In the genomic region with DNA sequence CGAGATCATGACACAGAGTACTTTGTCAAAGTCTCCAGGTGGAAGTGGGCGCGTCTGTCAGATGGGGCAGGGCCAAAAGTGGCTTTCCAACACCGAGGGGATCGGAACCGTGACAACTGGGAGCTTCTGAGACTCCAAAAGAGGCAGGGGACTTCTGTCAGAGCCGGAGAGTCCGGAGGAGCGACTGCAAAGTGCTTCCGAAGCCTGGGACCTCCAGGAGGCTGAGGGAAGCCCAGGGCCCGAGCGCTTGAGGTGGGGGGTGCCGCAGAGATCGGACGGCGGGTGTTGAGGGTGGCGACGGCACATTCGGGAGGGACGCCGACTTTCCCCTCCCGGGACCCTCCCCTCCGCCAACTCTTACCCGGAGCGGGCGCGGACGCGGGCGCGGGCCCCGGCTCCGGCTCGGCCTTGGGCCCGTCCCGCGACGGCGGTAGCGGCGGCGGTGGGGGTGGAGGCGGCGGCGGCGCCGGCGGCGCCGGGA, we compare ENCODE assay signal across 8 mouse cellular contexts. TPM values are rescaled to one million over a fixed set of nuclear protein-coding genes. Genes with fewer than 3 reads are reported as not detected.
DNase-seq lines count a peak whose midpoint lies in the region; ATAC-seq and TF ChIP-seq lines count a peak whose summit lies in the region.

No protein-coding gene starts in this region.

- under 1% methylated on average over 36 of the region's 50 CpGs for WGBS in cerebellum, adult 2 months
- 2% methylated on average over 39 of the region's 50 CpGs for WGBS in thymus, adult 2 months
- under 1% methylated on average over 22 of the region's 50 CpGs for WGBS in hindbrain, embryonic 14.5 days

- H3K4me2 ChIP-seq in hindbrain, embryonic 14.5 days (replicated peaks): peak overlapping the region; percentile 56

- H3K27me3 ChIP-seq in cerebellum, adult 2 months (ENCODE audit: control insufficient read depth, insufficient read depth, low read length): no peaks in the 10 kb centered on the region
- no peaks in the 10 kb centered on the region for H3K27me3 ChIP-seq in thymus, adult 2 months (ENCODE audit: control insufficient read depth, insufficient read depth, low read length)
- no peaks in the 10 kb centered on the region for H3K27me3 ChIP-seq in hindbrain, embryonic 14.5 days (ENCODE audit: control insufficient read depth, insufficient read depth, low read length)

- peak overlapping the region; percentile 67 for H3K4me3 ChIP-seq in cerebellum, adult 2 months (replicated peaks; ENCODE audit: insufficient read depth, low read depth, low read length)
- peak overlapping the region; percentile 92 for H3K4me3 ChIP-seq in thymus, adult 2 months (ENCODE audit: control insufficient read depth, insufficient read depth, low read length)
- peak overlapping the region; percentile 90 for H3K4me3 ChIP-seq in hindbrain, embryonic 14.5 days (replicated peaks; ENCODE audit: low read length)

- TF ChIP-seq CTCF in cerebellum, adult 2 months (IDR thresholded peaks at IDR 0.05; ENCODE audit: borderline replicate concordance, insufficient read depth, low read depth, low read length): no peak
- TF ChIP-seq CTCF in thymus, adult 2 months (IDR thresholded peaks at IDR 0.05; ENCODE audit: borderline replicate concordance, control insufficient read depth, extremely low read depth, insufficient read depth, low read length, poor library complexity): peak; percentile 29; the same call in 1 of the 2 replicates

- H3K9me3 ChIP-seq in hindbrain, embryonic 14.5 days (ENCODE audit: control insufficient read depth, low read length): no peaks in the 10 kb centered on the region

- no peak for TF ChIP-seq POLR2A in cerebellum, adult 2 months (IDR thresholded peaks at IDR 0.05; ENCODE audit: borderline replicate concordance, insufficient read depth, low read length)
- TF ChIP-seq POLR2A in thymus, adult 2 months (IDR thresholded peaks at IDR 0.05; ENCODE audit: control insufficient read depth, extremely low read depth, insufficient read depth, low read length, poor library complexity): no peak

- H3K27ac ChIP-seq in cerebellum, adult 2 months (ENCODE audit: insufficient read depth, low read length): no peak overlapping the region
- H3K27ac ChIP-seq in thymus, adult 2 months (ENCODE audit: control insufficient read depth, insufficient read depth, low read length): no peak overlapping the region
- peak overlapping the region; percentile 80 for H3K27ac ChIP-seq in hindbrain, embryonic 14.5 days

- H3K4me1 ChIP-seq in cerebellum, adult 2 months (ENCODE audit: control insufficient read depth, insufficient read depth, low read length): peaks cover 10% of the 10 kb centered on the region; the same call in 1 of the 2 replicates
- peaks cover 11% of the 10 kb centered on the region for H3K4me1 ChIP-seq in thymus, adult 2 months (replicated peaks; ENCODE audit: control insufficient read depth, insufficient read depth, low read length)
- peaks cover 13% of the 10 kb centered on the region for H3K4me1 ChIP-seq in hindbrain, embryonic 14.5 days (replicated peaks; ENCODE audit: control insufficient read depth, insufficient read depth, low read length)

- H3K9ac ChIP-seq in hindbrain, embryonic 14.5 days: peak overlapping the region; percentile 94

- peaks cover 17% of the 10 kb centered on the region for H3K36me3 ChIP-seq in thymus, adult 2 months (ENCODE audit: control insufficient read depth, insufficient read depth, low read length)
- H3K36me3 ChIP-seq in hindbrain, embryonic 14.5 days (replicated peaks; ENCODE audit: control insufficient read depth, insufficient read depth): peaks cover 56% of the 10 kb centered on the region

- ATAC-seq in hindbrain, embryonic 14.5 days (ENCODE audit: low FRiP score): peak; percentile 57
- ATAC-seq in megakaryocyte progenitor cell, adult 5-6 weeks (replicated peaks; ENCODE audit: poor library complexity): peak; percentile 27

- no peak for DNase-seq in cerebellum, adult 2 months
- DNase-seq in cerebellum, postnatal 4 days (ENCODE audit: low spot score in 2 of 2): no peak
- peak; percentile 31 for DNase-seq in thymus, adult 2 months
- no peak for DNase-seq in thymus, adult 18-20 months
- DNase-seq in hindbrain, embryonic 14.5 days (ENCODE audit: low spot score): peak; percentile 25
- DNase-seq in thymus, postnatal 4 days: peak; percentile 55
- DNase-seq in right cerebral cortex, postnatal 14 days: no peak

RNA-seq across cellular contexts. Expression of a gene that starts 13.5 kb away (rescaled TPM):
- 279 and 287 TPM in 2 replicates for polyA plus RNA-seq in cerebellum, adult 2 months (2012; rRNA removed)
- polyA plus RNA-seq in thymus, adult 2 months (2012; rRNA removed): 191 and 196 TPM in 2 replicates
- polyA plus RNA-seq in hindbrain, embryonic 14.5 days (2014; fragmentation: Nextera tagmentation; extraction: Ambion mirVana): 111 and 121 TPM in 2 replicates
- 50.1 and 53.2 TPM in 2 replicates for total RNA-seq in megakaryocyte progenitor cell, adult 5-6 weeks (2015)
- 55.8 and 59.4 TPM in 2 replicates for total RNA-seq in megakaryocyte progenitor cell, adult 5-6 weeks (2017)

RNA-seq across cellular contexts. Expression of a gene that starts 25.4 kb away (rescaled TPM):
- 48.5 and 51.2 TPM in 2 replicates for polyA plus RNA-seq in cerebellum, adult 2 months (2012; rRNA removed)
- polyA plus RNA-seq in thymus, adult 2 months (2012; rRNA removed): 57.1 and 71.0 TPM in 2 replicates
- polyA plus RNA-seq in hindbrain, embryonic 14.5 days (2014; fragmentation: Nextera tagmentation; extraction: Ambion mirVana): 45.9 and 47.5 TPM in 2 replicates
- total RNA-seq in megakaryocyte progenitor cell, adult 5-6 weeks (2015): 31.1 and 35.7 TPM in 2 replicates
- 4.0 and 5.1 TPM in 2 replicates for total RNA-seq in megakaryocyte progenitor cell, adult 5-6 weeks (2017)

RNA-seq across cellular contexts. Expression of a gene that starts 39.5 kb away (rescaled TPM):
- polyA plus RNA-seq in cerebellum, adult 2 months (2012; rRNA removed): 0.92 and 1.2 TPM in 2 replicates
- polyA plus RNA-seq in thymus, adult 2 months (2012; rRNA removed): 541 and 555 TPM in 2 replicates
- 0.62 and 0.80 TPM in 2 replicates for polyA plus RNA-seq in hindbrain, embryonic 14.5 days (2014; fragmentation: Nextera tagmentation; extraction: Ambion mirVana)
- total RNA-seq in megakaryocyte progenitor cell, adult 5-6 weeks (2015): 48.0 and 53.2 TPM in 2 replicates
- total RNA-seq in megakaryocyte progenitor cell, adult 5-6 weeks (2017): 21.5 and 26.3 TPM in 2 replicates

RNA-seq across cellular contexts. Expression of a gene that starts 42.8 kb away (rescaled TPM):
- polyA plus RNA-seq in cerebellum, adult 2 months (2012; rRNA removed): 117 and 127 TPM in 2 replicates
- polyA plus RNA-seq in thymus, adult 2 months (2012; rRNA removed): 169 and 177 TPM in 2 replicates
- polyA plus RNA-seq in hindbrain, embryonic 14.5 days (2014; fragmentation: Nextera tagmentation; extraction: Ambion mirVana): 41.8 and 46.2 TPM in 2 replicates
- 64.1 and 76.7 TPM in 2 replicates for total RNA-seq in megakaryocyte progenitor cell, adult 5-6 weeks (2015)
- total RNA-seq in megakaryocyte progenitor cell, adult 5-6 weeks (2017): 116 and 161 TPM in 2 replicates

Comparison
In these comparisons a context has a peak if more than half of its experiments do, and no peak if none do; other contexts are left out.
1. DNase-seq: peak in thymus, adult 2 months (single experiment), hindbrain, embryonic 14.5 days (single experiment) and thymus, postnatal 4 days (single experiment); none in cerebellum, adult 2 months (0 of 2), cerebellum, postnatal 4 days (0 of 2), thymus, adult 18-20 months (0 of 2) and right cerebral cortex, postnatal 14 days (single experiment).
2. RNA of a gene that starts 39.5 kb away (polyA plus RNA-seq): 541 to 555 TPM in thymus, adult 2 months; 0.92 to 1.2 TPM in cerebellum, adult 2 months and 0.62 to 0.80 TPM in hindbrain, embryonic 14.5 days; every median in the first group is over 100 times any median in the second.
3. Peak in every context shown above with its lines, with median percentiles within 50 percentile points of each other: H3K4me3 ChIP-seq.